Mouse (Mus musculus): ENCODE measurements around the gene Tpgs1. TPM values are rescaled to one million over a fixed set of nuclear protein-coding genes. Genes with fewer than 3 reads are reported as not detected.

The Tpgs1 gene
- polyA plus RNA-seq, 1 experiment from 2014 or later, result 124 TPM

- no peaks in the 10 kb centered on the region for H3K9me3 ChIP-seq (ENCODE audit: control insufficient read depth, low read length)
- no peak for ATAC-seq
- peaks cover 33% of the 10 kb centered on the region for H3K36me3 ChIP-seq (ENCODE audit: control insufficient read depth, insufficient read depth, low read length)
- H3K9ac ChIP-seq (ENCODE audit: low read depth, low read length), result no peak overlapping the region
- H3K4me2 ChIP-seq (ENCODE audit: low read length), result no peak overlapping the region
- H3K4me1 ChIP-seq (ENCODE audit: control insufficient read depth, insufficient read depth, low read depth, low read length), result peaks cover 19% of the 10 kb centered on the region
- H3K27ac ChIP-seq (ENCODE audit: low read depth, low read length), result no peak overlapping the region
- H3K4me3 ChIP-seq (ENCODE audit: low read length), result no peak overlapping the region
- 94% methylated on average over 25 of the region's 25 CpGs for WGBS
- H3K27me3 ChIP-seq (replicated peaks; ENCODE audit: control insufficient read depth, insufficient read depth, low read length), result no peaks in the 10 kb centered on the region
Measured at GRCm38 (mm10) chr10:79684770-79685600, 15.8 kb downstream of the Tpgs1 start.

DNA sequence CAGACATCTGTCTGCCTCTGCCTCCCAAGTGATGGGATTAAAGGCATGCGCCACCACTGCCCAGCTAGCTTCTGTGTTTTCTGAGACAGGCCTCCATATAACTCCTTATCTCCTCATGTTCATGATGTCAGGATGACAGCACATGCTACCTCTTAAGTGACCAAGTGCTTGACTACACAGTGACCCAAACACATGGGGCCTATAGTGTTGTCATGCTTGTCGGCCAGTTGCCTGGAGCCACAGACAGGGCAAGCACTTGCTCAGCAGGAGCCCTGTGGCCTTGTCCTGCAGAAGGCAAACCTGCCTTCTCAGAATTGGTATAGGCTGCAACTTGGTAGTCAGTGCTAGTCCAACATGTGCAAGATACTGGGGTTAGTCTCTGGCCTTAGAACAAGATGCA, 17.1 kb downstream of the Tpgs1 start:
- ATAC-seq, result no peak
- H3K9ac ChIP-seq (ENCODE audit: low read depth, low read length), result no peak overlapping the region

GRCm38 (mm10) chr10:79686691-79687090, 17.5 kb downstream of the Tpgs1 start:
- 100% methylated on average over 1 of the region's 1 CpGs for WGBS
- Histone ChIP-seq H3K4me2 (ENCODE audit: low read length) (no peak overlapping the region), H3K27me3 (replicated peaks; ENCODE audit: control insufficient read depth, insufficient read depth, low read length) (no peaks in the 10 kb centered on the region), H3K9ac (ENCODE audit: low read depth, low read length) (no peak overlapping the region), H3K9me3 (ENCODE audit: control insufficient read depth, low read length) (no peaks in the 10 kb centered on the region), H3K36me3 (ENCODE audit: control insufficient read depth, insufficient read depth, low read length) (peaks cover 33% of the 10 kb centered on the region), H3K4me3 (ENCODE audit: low read length) (no peak overlapping the region), H3K4me1 (ENCODE audit: control insufficient read depth, insufficient read depth, low read depth, low read length) (peaks cover 13% of the 10 kb centered on the region), H3K27ac (ENCODE audit: low read depth, low read length) (no peak overlapping the region)
- ATAC-seq, result no peak

More for the DNA sequence above, 17.1 kb downstream of the Tpgs1 start:
- Histone ChIP-seq H3K27me3 (replicated peaks; ENCODE audit: control insufficient read depth, insufficient read depth, low read length) (no peaks in the 10 kb centered on the region), H3K4me1 (ENCODE audit: control insufficient read depth, insufficient read depth, low read depth, low read length) (peaks cover 15% of the 10 kb centered on the region), H3K4me2 (ENCODE audit: low read length) (no peak overlapping the region), H3K27ac (ENCODE audit: low read depth, low read length) (no peak overlapping the region), H3K4me3 (ENCODE audit: low read length) (no peak overlapping the region), H3K9me3 (ENCODE audit: control insufficient read depth, low read length) (no peaks in the 10 kb centered on the region), H3K36me3 (ENCODE audit: control insufficient read depth, insufficient read depth, low read length) (peaks cover 33% of the 10 kb centered on the region)
- 92% methylated on average over 2 of the region's 2 CpGs for WGBS

GRCm38 (mm10) chr10:79687513-79687912, 18.3 kb downstream of the Tpgs1 start:
- Histone ChIP-seq H3K27me3 (replicated peaks; ENCODE audit: control insufficient read depth, insufficient read depth, low read length) (no peaks in the 10 kb centered on the region), H3K9me3 (ENCODE audit: control insufficient read depth, low read length) (no peaks in the 10 kb centered on the region), H3K9ac (ENCODE audit: low read depth, low read length) (no peak overlapping the region), H3K4me2 (ENCODE audit: low read length) (no peak overlapping the region), H3K4me3 (ENCODE audit: low read length) (no peak overlapping the region), H3K27ac (ENCODE audit: low read depth, low read length) (no peak overlapping the region), H3K4me1 (ENCODE audit: control insufficient read depth, insufficient read depth, low read depth, low read length) (peaks cover 13% of the 10 kb centered on the region), H3K36me3 (ENCODE audit: control insufficient read depth, insufficient read depth, low read length) (peaks cover 33% of the 10 kb centered on the region)
- WGBS, result 94% methylated on average over 6 of the region's 6 CpGs
- ATAC-seq, result no peak

DNA sequence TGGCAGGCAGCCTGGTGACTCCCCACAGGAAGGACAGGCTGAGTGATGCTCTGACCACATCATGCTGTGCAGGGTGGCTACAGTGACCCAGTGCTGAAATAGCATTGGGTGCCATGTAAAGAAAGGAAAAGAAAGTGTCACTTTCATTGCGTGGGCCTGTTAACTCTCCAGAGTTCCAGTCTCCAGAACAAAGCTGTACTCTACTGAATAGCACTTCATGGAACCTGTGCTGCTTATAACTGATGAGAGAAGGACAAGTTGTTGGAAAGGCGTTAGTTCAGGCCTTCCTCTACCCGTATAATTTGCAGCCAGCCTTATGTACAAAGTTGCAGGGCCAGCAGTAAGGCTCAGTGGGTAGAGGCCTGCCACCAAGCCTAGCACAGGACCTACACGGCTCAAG, 19.6 kb downstream of the Tpgs1 start, which contains the start of gene Gzmm:
Gene Gzmm (plus strand): TSS at position 301 of the 400 bp plus-strand sequence.
- H3K9me3 ChIP-seq (ENCODE audit: control insufficient read depth, low read length), result no peaks in the 10 kb centered on the region
- 81% methylated on average over 4 of the region's 4 CpGs for WGBS
- ATAC-seq, result no peak
- no peaks in the 10 kb centered on the region for H3K27me3 ChIP-seq (replicated peaks; ENCODE audit: control insufficient read depth, insufficient read depth, low read length)
- H3K4me2 ChIP-seq (ENCODE audit: low read length), result no peak within 1 kb of the TSS
- H3K4me3 ChIP-seq (ENCODE audit: low read length), result no peak within 1 kb of the TSS
- no peak within 1 kb of the TSS for H3K9ac ChIP-seq (ENCODE audit: low read depth, low read length)
- peaks cover 33% of the 10 kb centered on the region for H3K36me3 ChIP-seq (ENCODE audit: control insufficient read depth, insufficient read depth, low read length)
- H3K4me1 ChIP-seq (ENCODE audit: control insufficient read depth, insufficient read depth, low read depth, low read length), result peaks cover 5% of the 10 kb centered on the region
- no peak within 1 kb of the TSS for H3K27ac ChIP-seq (ENCODE audit: low read depth, low read length)

DNA sequence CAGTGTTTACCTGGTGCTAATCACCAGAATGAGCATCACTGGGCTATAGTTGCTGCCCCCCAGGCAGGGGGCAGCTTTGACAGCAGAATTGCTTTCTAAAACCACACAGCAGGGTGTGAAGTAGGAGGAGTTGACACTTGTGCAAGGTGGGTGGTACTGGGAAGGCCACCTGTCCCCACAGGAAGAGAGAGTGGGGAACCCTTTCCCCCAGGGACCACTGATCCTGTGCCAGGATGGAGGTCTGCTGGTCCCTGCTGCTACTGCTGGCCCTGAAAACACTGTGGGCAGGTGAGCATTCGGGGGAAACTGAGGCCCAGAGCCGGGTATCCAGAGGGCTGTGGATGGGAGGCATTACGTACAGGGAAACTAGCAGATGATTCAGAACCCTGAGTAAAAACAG, 20.0 kb downstream of the Tpgs1 start:
- H3K27me3 ChIP-seq (replicated peaks; ENCODE audit: control insufficient read depth, insufficient read depth, low read length), result no peaks in the 10 kb centered on the region
- no peak overlapping the region for H3K27ac ChIP-seq (ENCODE audit: low read depth, low read length)
- no peak overlapping the region for H3K9ac ChIP-seq (ENCODE audit: low read depth, low read length)
- peaks cover 33% of the 10 kb centered on the region for H3K36me3 ChIP-seq (ENCODE audit: control insufficient read depth, insufficient read depth, low read length)
- no peak for ATAC-seq
- H3K4me3 ChIP-seq (ENCODE audit: low read length), result no peak overlapping the region
- H3K9me3 ChIP-seq (ENCODE audit: control insufficient read depth, low read length), result no peaks in the 10 kb centered on the region
- no peak overlapping the region for H3K4me2 ChIP-seq (ENCODE audit: low read length)
- H3K4me1 ChIP-seq (ENCODE audit: control insufficient read depth, insufficient read depth, low read depth, low read length), result peaks cover under 1% of the 10 kb centered on the region
- 94% methylated on average over 3 of the region's 3 CpGs for WGBS

DNA sequence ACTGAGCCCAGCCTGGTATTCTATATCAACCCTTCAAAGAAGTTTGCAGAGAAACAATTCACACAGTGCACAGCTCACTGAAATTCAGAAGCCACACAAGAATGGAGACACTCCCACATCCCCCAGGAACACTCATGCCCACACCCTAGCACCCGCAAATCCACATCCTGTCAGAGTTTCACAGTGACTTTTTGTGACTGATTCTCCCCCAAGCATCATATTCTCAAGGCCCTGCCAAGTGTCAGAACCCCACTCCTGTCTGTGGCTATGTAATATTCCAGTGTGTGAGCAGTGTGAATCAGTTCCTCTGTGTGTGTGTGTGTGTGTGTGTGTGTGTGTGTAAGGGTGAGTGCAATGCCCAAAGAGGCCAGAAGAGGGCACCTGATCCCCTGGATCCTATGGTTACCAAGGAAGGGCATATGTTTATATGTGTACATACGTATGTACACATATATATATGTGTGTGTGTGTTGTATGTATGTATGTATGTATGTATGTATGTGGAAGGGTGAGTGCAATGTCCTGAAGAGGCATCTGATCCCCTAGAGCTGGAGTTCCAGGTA, 22.9 kb downstream of the Tpgs1 start:
- Histone ChIP-seq H3K27ac (ENCODE audit: low read depth, low read length) (no peak overlapping the region), H3K27me3 (replicated peaks; ENCODE audit: control insufficient read depth, insufficient read depth, low read length) (no peaks in the 10 kb centered on the region), H3K4me2 (ENCODE audit: low read length) (no peak overlapping the region), H3K36me3 (ENCODE audit: control insufficient read depth, insufficient read depth, low read length) (peaks cover 17% of the 10 kb centered on the region), H3K9me3 (ENCODE audit: control insufficient read depth, low read length) (no peaks in the 10 kb centered on the region), H3K4me1 (ENCODE audit: control insufficient read depth, insufficient read depth, low read depth, low read length) (no peaks in the 10 kb centered on the region), H3K9ac (ENCODE audit: low read depth, low read length) (no peak overlapping the region), H3K4me3 (ENCODE audit: low read length) (no peak overlapping the region)
- no peak for ATAC-seq
- WGBS, result 98% methylated on average over 2 of the region's 2 CpGs

DNA sequence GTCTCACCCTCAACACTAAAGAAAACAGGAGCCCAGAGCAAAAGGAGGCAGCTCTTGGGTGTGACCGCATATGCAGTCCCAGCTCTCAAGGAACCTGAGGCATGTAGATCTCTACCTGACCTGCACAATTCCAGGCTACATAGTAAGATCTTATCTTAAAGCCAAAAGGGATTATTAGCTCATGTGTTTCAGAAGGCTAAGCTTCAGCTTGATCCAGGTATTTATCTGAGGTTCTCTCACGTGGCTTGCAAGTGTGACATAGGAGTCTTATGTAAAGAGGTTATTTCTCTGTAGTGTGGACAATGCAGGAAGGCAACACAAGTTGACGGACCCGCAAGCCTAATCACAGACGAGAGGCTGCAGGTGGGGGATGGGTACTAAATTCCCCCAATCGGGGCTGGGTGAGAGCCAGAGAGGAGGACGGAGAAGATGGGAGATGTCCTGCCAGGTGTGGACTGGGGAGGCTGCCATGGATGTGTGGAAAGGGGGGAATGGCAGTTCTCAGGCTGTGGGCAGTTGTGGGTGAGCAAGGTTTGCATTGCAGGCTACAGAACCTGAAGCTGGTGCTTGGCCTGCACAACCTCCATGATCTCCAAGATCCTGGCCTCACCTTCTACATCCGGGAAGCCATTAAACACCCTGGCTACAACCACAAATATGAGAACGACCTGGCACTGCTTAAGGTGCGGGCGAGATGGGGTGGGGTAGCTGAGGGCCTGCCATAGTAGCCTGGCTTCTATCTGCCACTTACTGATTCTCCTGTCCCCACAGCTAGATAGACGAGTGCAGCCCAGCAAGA, 24.6 kb downstream of the Tpgs1 start:
- Histone ChIP-seq H3K27ac (ENCODE audit: low read depth, low read length) (no peak overlapping the region), H3K4me3 (ENCODE audit: low read length) (no peak overlapping the region), H3K9me3 (ENCODE audit: control insufficient read depth, low read length) (no peaks in the 10 kb centered on the region), H3K36me3 (ENCODE audit: control insufficient read depth, insufficient read depth, low read length) (peaks cover 5% of the 10 kb centered on the region; the same call in 1 of the 2 replicates), H3K4me2 (ENCODE audit: low read length) (no peak overlapping the region), H3K27me3 (replicated peaks; ENCODE audit: control insufficient read depth, insufficient read depth, low read length) (no peaks in the 10 kb centered on the region), H3K4me1 (ENCODE audit: control insufficient read depth, insufficient read depth, low read depth, low read length) (no peaks in the 10 kb centered on the region), H3K9ac (ENCODE audit: low read depth, low read length) (no peak overlapping the region)
- ATAC-seq, result no peak
- WGBS, result 71% methylated on average over 12 of the region's 12 CpGs

DNA sequence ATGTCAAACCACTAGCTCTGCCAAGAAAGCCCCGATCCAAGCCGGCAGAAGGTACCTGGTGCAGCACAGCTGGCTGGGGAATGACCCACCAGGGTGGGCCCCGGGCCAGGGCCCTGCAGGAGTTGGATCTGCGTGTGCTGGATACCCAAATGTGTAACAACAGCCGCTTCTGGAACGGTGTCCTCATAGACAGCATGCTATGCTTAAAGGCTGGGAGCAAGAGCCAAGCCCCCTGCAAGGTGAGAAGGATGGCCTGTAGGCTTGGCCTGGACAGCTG, 25.1 kb downstream of the Tpgs1 start:
- Histone ChIP-seq H3K4me2 (ENCODE audit: low read length) (no peak overlapping the region), H3K27ac (ENCODE audit: low read depth, low read length) (no peak overlapping the region), H3K4me3 (ENCODE audit: low read length) (no peak overlapping the region), H3K9ac (ENCODE audit: low read depth, low read length) (no peak overlapping the region), H3K4me1 (ENCODE audit: control insufficient read depth, insufficient read depth, low read depth, low read length) (no peaks in the 10 kb centered on the region), H3K36me3 (ENCODE audit: control insufficient read depth, insufficient read depth, low read length) (peaks cover under 1% of the 10 kb centered on the region; the same call in 1 of the 2 replicates), H3K9me3 (ENCODE audit: control insufficient read depth, low read length) (no peaks in the 10 kb centered on the region), H3K27me3 (replicated peaks; ENCODE audit: control insufficient read depth, insufficient read depth, low read length) (no peaks in the 10 kb centered on the region)
- ATAC-seq, result no peak
- WGBS, result 76% methylated on average over 6 of the region's 6 CpGs
